Mouse (Mus musculus) heart, embryonic 15.5 days (tissue): ENCODE measurements around the gene 5330417C22Rik. TPM values are rescaled to one million over a fixed set of nuclear protein-coding genes. Genes with fewer than 3 reads are reported as not detected.
"Not testable (repeated sequence)": the region's sequence is repeated elsewhere in the genome, so short reads cannot be mapped to it uniquely, and the experiment has no call there.

Experiments
- ATAC-seq: fragments of 200-750 bp; cut with Nextera tagmentation; replicated peaks from 2 replicates; pipeline ENCODE4 v1.8.0; 2017; ENCODE audit warnings: low read depth, moderate TSS enrichment; ENCODE audit not compliant: insufficient number of reproducible peaks, insufficient read depth, low FRiP score
- H3K27ac ChIP-seq: fragments of 300-500 bp; sonication (generic); 2 replicates; pipeline ENCODE4 v1.5.1; 2015; ENCODE audit warnings: mild to moderate bottlenecking, inconsistent platforms
- H3K27me3 ChIP-seq: fragments of 300-500 bp; sonication (generic); 2 replicates; pipeline ENCODE4 v1.6.1; 2015; ENCODE audit warnings: inconsistent platforms
- H3K36me3 ChIP-seq: fragments of 300-500 bp; sonication (generic); 2 replicates; pipeline ENCODE4 v1.6.1; 2015; ENCODE audit warnings: mild to moderate bottlenecking, inconsistent platforms
- H3K4me1 ChIP-seq: fragments of 300-500 bp; sonication (generic); replicated peaks from 2 replicates; pipeline ENCODE4 v1.6.1; 2015; ENCODE audit warnings: inconsistent platforms
- H3K4me2 ChIP-seq: fragments of 300-500 bp; sonication (generic); 2 replicates; pipeline ENCODE4 v1.6.1; 2015; ENCODE audit warnings: inconsistent platforms, mild to moderate bottlenecking, moderate library complexity
- H3K4me3 ChIP-seq: fragments of 300-500 bp; sonication (generic); 2 replicates; pipeline ENCODE4 v1.5.1; 2015; ENCODE audit warnings: mild to moderate bottlenecking, inconsistent platforms
- H3K9ac ChIP-seq: fragments of 300-500 bp; sonication (generic); 2 replicates; pipeline ENCODE4 v1.6.1; 2015; ENCODE audit warnings: mild to moderate bottlenecking, inconsistent platforms
- H3K9me3 ChIP-seq: fragments of 300-500 bp; sonication (generic); replicated peaks from 2 replicates; pipeline ENCODE4 v1.6.1; 2016; ENCODE audit warnings: inconsistent platforms
- WGBS: fragments of 180-500 bp; shearing (Covaris S2); methylation state at CpG from one replicate; pipeline ENCODE4 v1.1.7; 2015; ENCODE audit warnings: mixed read lengths; 5-methylcytosine and 5-hydroxymethylcytosine counted together
- polyA plus RNA-seq: library from polyadenylated mRNA; unstranded; fragments of >200 nt; fragmentation: Nextera tagmentation; extraction: Ambion mirVana; gene quantifications from 2 replicates; pipeline ENCODE4 v1.2.1, GENCODE M21; 2015

5330417C22Rik gene
- polyA plus RNA-seq, result 1.0 and 1.7 TPM in 2 replicates

- peak; percentile 50; the same call in 1 of the 2 replicates for ATAC-seq
- 0 out of 2 replicates have a peak within 1 kb of the TSS, but pooled peaks have one; percentile 3 for H3K9ac ChIP-seq
- WGBS, result 2% methylated on average over 35 of the region's 35 CpGs
Observed at GRCm38 (mm10) chr3:108536517-108537260, at the start of gene 5330417C22Rik. TSS of gene 5330417C22Rik (minus strand) at chr3:108536536.

GRCm38 (mm10) chr3:108584580-108584979 lies 48.2 kb upstream of the 5330417C22Rik start:
- no peak for ATAC-seq
- WGBS, result 72% methylated on average over 4 of the region's 4 CpGs
- Histone ChIP-seq H3K27ac (no peak overlapping the region), H3K9me3 (no peaks in the 10 kb centered on the region), H3K4me2 (no peak overlapping the region), H3K9ac (no peak overlapping the region), H3K27me3 (no peaks in the 10 kb centered on the region), H3K4me3 (no peak overlapping the region), H3K36me3 (no peaks in the 10 kb centered on the region), H3K4me1 (no peaks in the 10 kb centered on the region)

More at GRCm38 (mm10) chr3:108536517-108537260, at the start of gene 5330417C22Rik:
- H3K36me3 ChIP-seq, result no peaks in the 10 kb centered on the region
- peak within 1 kb of the TSS; percentile 82 for H3K4me2 ChIP-seq
- H3K4me1 ChIP-seq, result peaks cover 27% of the 10 kb centered on the region
- H3K27me3 ChIP-seq, result peaks cover 17% of the 10 kb centered on the region
- H3K4me3 ChIP-seq, result peak within 1 kb of the TSS; percentile 46
- no peak within 1 kb of the TSS for H3K27ac ChIP-seq
- no peaks in the 10 kb centered on the region for H3K9me3 ChIP-seq

- H3K9ac ChIP-seq, result no peak overlapping the region
- no peak overlapping the region for H3K27ac ChIP-seq
- H3K4me2 ChIP-seq, result no peak overlapping the region
- no peak for ATAC-seq
- H3K4me1 ChIP-seq, result peaks cover 6% of the 10 kb centered on the region
- no peaks in the 10 kb centered on the region for H3K9me3 ChIP-seq
- peaks cover 3% of the 10 kb centered on the region for H3K27me3 ChIP-seq
- 83% methylated on average over 5 of the region's 5 CpGs for WGBS
- H3K4me3 ChIP-seq, result no peak overlapping the region
- 0 out of 2 replicates have a peak, but pooled peaks cover 6% of the 10 kb centered on the region for H3K36me3 ChIP-seq
Observed at GRCm38 (mm10) chr3:108574018-108574417, 37.7 kb upstream of the 5330417C22Rik start.

DNA sequence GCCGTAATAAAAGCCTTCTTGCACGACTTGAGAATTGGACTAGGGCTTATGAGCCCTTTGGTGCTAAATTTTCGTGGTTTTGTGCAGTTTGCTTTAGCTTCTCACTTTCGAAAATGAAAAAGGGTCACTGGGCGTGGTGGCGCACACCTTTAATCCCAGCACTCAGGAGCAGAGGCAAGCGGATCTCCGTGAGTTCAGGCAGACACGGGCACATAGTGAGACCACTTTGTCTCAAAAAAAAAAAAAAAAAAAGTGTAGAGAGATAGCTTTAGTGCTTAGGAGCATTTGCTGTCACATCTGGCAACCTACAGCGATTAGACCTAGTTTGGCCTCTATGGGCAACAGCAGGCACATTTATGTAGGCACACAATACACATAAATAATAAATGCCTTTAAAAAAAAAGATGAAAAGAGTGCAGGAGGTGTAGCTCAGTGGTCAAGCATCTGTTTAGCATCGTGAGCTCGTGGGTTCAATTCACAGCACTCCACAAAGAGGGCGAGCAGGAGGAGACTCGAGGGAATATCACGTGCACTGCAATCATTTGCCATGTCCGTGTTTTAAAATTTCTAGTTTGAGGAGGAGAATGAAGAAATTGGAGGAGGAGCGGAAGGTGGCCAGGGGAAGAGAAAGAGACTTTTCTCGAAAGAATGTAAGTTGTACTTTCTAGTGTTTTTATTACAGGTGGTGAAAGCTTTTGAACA lies 36.1 kb upstream of the 5330417C22Rik start:
- WGBS, result 41% methylated on average over 18 of the region's 18 CpGs
- Histone ChIP-seq H3K4me1 (peaks cover 6% of the 10 kb centered on the region), H3K9ac (peak overlapping the region; percentile 77), H3K4me2 (peak overlapping the region; percentile 71), H3K4me3 (peak overlapping the region; percentile 77), H3K9me3 (no peaks in the 10 kb centered on the region), H3K27ac (no peak overlapping the region), H3K27me3 (peaks cover 7% of the 10 kb centered on the region), H3K36me3 (no peaks in the 10 kb centered on the region)
- ATAC-seq, result no peak

- peaks cover 6% of the 10 kb centered on the region for H3K4me1 ChIP-seq
- 1% methylated on average over 42 of the region's 42 CpGs for WGBS
Observed at GRCm38 (mm10) chr3:108571443-108572294, 35.3 kb upstream of the 5330417C22Rik start, which contains the start of gene Taf13. TSS of gene Taf13 (plus strand) at chr3:108571698.

GRCm38 (mm10) chr3:108570813-108571212 lies 34.5 kb upstream of the 5330417C22Rik start:
- H3K27ac ChIP-seq, result no peak overlapping the region
- WGBS, result 82% methylated on average over 14 of the region's 14 CpGs
- peaks cover 9% of the 10 kb centered on the region for H3K27me3 ChIP-seq
- peaks cover 6% of the 10 kb centered on the region for H3K4me1 ChIP-seq
- H3K36me3 ChIP-seq, result no peaks in the 10 kb centered on the region
- peak overlapping the region; percentile 71 for H3K4me2 ChIP-seq
- ATAC-seq, result no peak
- H3K4me3 ChIP-seq, result peak overlapping the region; percentile 77
- H3K9me3 ChIP-seq, result no peaks in the 10 kb centered on the region
- no peak overlapping the region for H3K9ac ChIP-seq

More at GRCm38 (mm10) chr3:108571443-108572294, 35.3 kb upstream of the 5330417C22Rik start, which contains the start of gene Taf13:
- Histone ChIP-seq H3K4me2 (peak within 1 kb of the TSS; percentile 71), H3K27me3 (peaks cover 7% of the 10 kb centered on the region), H3K4me3 (peak within 1 kb of the TSS; percentile 77), H3K9me3 (no peaks in the 10 kb centered on the region), H3K36me3 (no peaks in the 10 kb centered on the region), H3K9ac (peak within 1 kb of the TSS; percentile 77), H3K27ac (peak within 1 kb of the TSS; percentile 78)
- peak; percentile 97 for ATAC-seq

DNA sequence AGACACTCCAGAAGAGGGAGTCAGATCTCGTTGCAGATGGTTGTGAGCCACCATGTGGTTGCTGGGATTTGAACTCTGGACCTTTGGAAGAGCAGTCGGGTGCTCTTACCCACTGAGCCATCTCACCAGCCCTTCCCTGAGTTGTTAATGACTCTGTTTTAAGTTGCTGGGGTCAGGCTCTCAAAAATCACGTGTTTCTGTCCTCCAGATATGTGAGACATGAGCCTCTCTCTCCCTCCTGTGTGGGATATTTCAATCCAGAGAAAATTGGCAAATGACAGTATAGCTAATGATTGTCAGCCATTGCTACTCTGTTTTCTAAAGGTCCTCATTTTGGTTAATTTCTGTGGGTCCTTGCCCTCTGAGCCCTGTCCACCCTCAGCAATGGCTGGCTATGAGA lies 33.3 kb upstream of the 5330417C22Rik start:
- not testable (repeated sequence) for H3K9ac ChIP-seq, H3K4me1 ChIP-seq

DNA sequence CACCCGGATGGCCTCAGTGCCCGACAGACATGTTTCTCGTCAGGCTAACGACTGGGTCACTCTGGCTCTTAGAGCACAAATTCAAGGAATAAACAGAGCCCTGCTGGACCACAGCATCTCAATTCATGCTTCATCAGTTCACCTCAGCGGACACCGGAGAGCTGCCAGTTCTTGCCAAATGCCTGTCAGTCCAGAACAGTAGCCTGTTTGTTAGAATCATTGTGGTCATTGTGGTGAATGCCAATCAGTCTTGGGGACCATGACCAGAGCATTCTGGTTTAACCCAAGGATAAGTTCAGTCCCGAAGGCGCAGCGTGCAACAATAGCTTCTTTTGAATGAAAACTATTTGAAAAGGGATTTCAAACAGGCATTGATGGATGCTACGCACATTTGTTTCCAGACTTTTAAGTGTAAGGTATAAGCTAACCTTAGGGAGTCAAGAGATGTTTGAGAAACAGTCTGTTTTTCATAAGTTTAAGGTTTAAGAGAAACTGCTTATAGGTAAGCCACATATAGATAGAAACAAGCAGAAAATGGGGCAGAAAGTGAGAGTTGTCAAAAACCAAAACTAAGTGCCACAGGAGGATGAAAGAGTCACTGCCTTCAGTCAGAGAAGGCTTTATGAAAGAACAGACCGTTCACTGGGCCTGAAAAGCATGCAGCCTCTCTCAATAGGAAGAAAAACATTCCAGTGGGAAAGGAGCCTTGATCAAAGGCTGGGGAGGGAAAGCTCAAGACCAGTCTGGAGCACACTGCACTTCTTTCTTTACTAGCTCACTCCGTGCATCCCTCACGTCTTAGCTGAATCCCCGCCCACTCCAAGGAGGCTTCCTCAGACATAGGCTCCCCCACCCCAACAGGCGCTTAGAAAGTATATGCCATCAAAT lies 31.9 kb upstream of the 5330417C22Rik start:
- H3K9me3 ChIP-seq, result no peaks in the 10 kb centered on the region
- H3K4me3 ChIP-seq, result no peak overlapping the region
- H3K4me2 ChIP-seq, result no peak overlapping the region
- ATAC-seq, result no peak
- H3K27me3 ChIP-seq, result peaks cover 9% of the 10 kb centered on the region
- no peak overlapping the region for H3K27ac ChIP-seq
- 57% methylated on average over 15 of the region's 15 CpGs for WGBS
- peaks cover 9% of the 10 kb centered on the region for H3K4me1 ChIP-seq
- no peaks in the 10 kb centered on the region for H3K36me3 ChIP-seq
- H3K9ac ChIP-seq, result no peak overlapping the region

More for the DNA sequence above, 33.3 kb upstream of the 5330417C22Rik start:
- not testable (repeated sequence) for H3K9me3 ChIP-seq, H3K4me3 ChIP-seq, H3K4me2 ChIP-seq, H3K27ac ChIP-seq, H3K27me3 ChIP-seq, H3K36me3 ChIP-seq, ATAC-seq
- 42% methylated on average over 3 of the region's 3 CpGs for WGBS

GRCm38 (mm10) chr3:108563309-108563708 lies 27.0 kb upstream of the 5330417C22Rik start:
- Histone ChIP-seq H3K4me2 (peak overlapping the region; percentile 76), H3K4me1 (peaks cover 17% of the 10 kb centered on the region), H3K9me3 (no peaks in the 10 kb centered on the region), H3K4me3 (peak overlapping the region; percentile 93), H3K36me3 (peaks cover 18% of the 10 kb centered on the region), H3K27ac (peak overlapping the region; percentile 95), H3K9ac (peak overlapping the region; percentile 43), H3K27me3 (0 out of 2 replicates have a peak, but pooled peaks cover 7% of the 10 kb centered on the region)
- WGBS, result 4% methylated on average over 4 of the region's 4 CpGs
- no peak for ATAC-seq

GRCm38 (mm10) chr3:108562777-108563271 lies 26.5 kb upstream of the 5330417C22Rik start:
- Histone ChIP-seq H3K27me3 (0 out of 2 replicates have a peak, but pooled peaks cover 4% of the 10 kb centered on the region), H3K4me2 (peak overlapping the region; percentile 76), H3K9ac (peak overlapping the region; percentile 43), H3K9me3 (no peaks in the 10 kb centered on the region), H3K4me1 (peaks cover 17% of the 10 kb centered on the region), H3K4me3 (peak overlapping the region; percentile 93), H3K27ac (peak overlapping the region; percentile 95), H3K36me3 (peaks cover 23% of the 10 kb centered on the region)
- WGBS, result 8% methylated on average over 15 of the region's 15 CpGs
- ATAC-seq, result peak; percentile 57
